Mouse (Mus musculus): ENCODE data around the gene Htt. TPM values are rescaled to one million over a fixed set of nuclear protein-coding genes. Genes with fewer than 3 reads are reported as not detected.
"Not testable (repeated sequence)": the region's sequence is repeated elsewhere in the genome, so short reads cannot be mapped to it uniquely, and the experiment has no call there.

The Htt gene
- polyA plus RNA-seq (2015; fragmentation: Nextera tagmentation; extraction: Ambion mirVana): 8.7 and 10.8 TPM in 2 replicates

- H3K4me3 ChIP-seq (replicated peaks): peak within 1 kb of the TSS; percentile 99
- 1% methylated on average over 35 of the region's 35 CpGs for WGBS
- peaks cover 6% of the 10 kb centered on the region for H3K4me1 ChIP-seq (replicated peaks)
- peak; percentile 99 for ATAC-seq
- no peaks in the 10 kb centered on the region for H3K36me3 ChIP-seq
- no peaks in the 10 kb centered on the region for H3K9me3 ChIP-seq
- peak within 1 kb of the TSS; percentile 81 for H3K27ac ChIP-seq
- H3K4me2 ChIP-seq (replicated peaks): peak within 1 kb of the TSS; percentile 83
- H3K27me3 ChIP-seq (replicated peaks): no peaks in the 10 kb centered on the region
- peak within 1 kb of the TSS; percentile 95 for H3K9ac ChIP-seq
These were observed at the start of gene Htt for GRCm38 (mm10) chr5:34761509-34761908. Gene Htt (plus strand): TSS chr5:34761740.

- not testable (repeated sequence) for H3K27ac ChIP-seq; H3K4me1 ChIP-seq (replicated peaks); H3K27me3 ChIP-seq (replicated peaks); H3K9ac ChIP-seq; H3K4me3 ChIP-seq (replicated peaks); H3K4me2 ChIP-seq (replicated peaks); ATAC-seq; H3K36me3 ChIP-seq; H3K9me3 ChIP-seq
- WGBS: 77% methylated on average over 3 of the region's 3 CpGs
These were observed 47.2 kb upstream of the Htt start for GRCm38 (mm10) chr5:34714371-34714770.

GRCm38 (mm10) chr5:34714816-34715215 is 46.7 kb upstream of the Htt start:
- H3K9ac ChIP-seq: no peak overlapping the region
- WGBS: 85% methylated on average over 5 of the region's 5 CpGs
- H3K27me3 ChIP-seq (replicated peaks): no peaks in the 10 kb centered on the region

GRCm38 (mm10) chr5:34729141-34729540 is 32.4 kb upstream of the Htt start:
- H3K4me2 ChIP-seq (replicated peaks): no peak overlapping the region
- H3K4me3 ChIP-seq (replicated peaks): no peak overlapping the region
- no peak for ATAC-seq
- no peaks in the 10 kb centered on the region for H3K27me3 ChIP-seq (replicated peaks)
- H3K36me3 ChIP-seq: no peaks in the 10 kb centered on the region
- no peak overlapping the region for H3K9ac ChIP-seq
- no peaks in the 10 kb centered on the region for H3K4me1 ChIP-seq (replicated peaks)
- no peak overlapping the region for H3K27ac ChIP-seq
- H3K9me3 ChIP-seq: no peaks in the 10 kb centered on the region

More at GRCm38 (mm10) chr5:34714816-34715215, 46.7 kb upstream of the Htt start:
- no peak overlapping the region for H3K4me2 ChIP-seq (replicated peaks)
- H3K4me1 ChIP-seq (replicated peaks): no peaks in the 10 kb centered on the region
- no peak overlapping the region for H3K27ac ChIP-seq
- H3K36me3 ChIP-seq: no peaks in the 10 kb centered on the region
- no peak for ATAC-seq
- H3K4me3 ChIP-seq (replicated peaks): no peak overlapping the region
- H3K9me3 ChIP-seq: no peaks in the 10 kb centered on the region

- Histone ChIP-seq H3K9ac (no peak overlapping the region), H3K36me3 (no peaks in the 10 kb centered on the region), H3K9me3 (no peaks in the 10 kb centered on the region), H3K4me3 (replicated peaks) (no peak overlapping the region), H3K27me3 (replicated peaks) (no peaks in the 10 kb centered on the region), H3K4me2 (replicated peaks) (no peak overlapping the region), H3K4me1 (replicated peaks) (no peaks in the 10 kb centered on the region), H3K27ac (no peak overlapping the region)
- no peak for ATAC-seq
- 58% methylated on average over 1 of the region's 1 CpGs for WGBS
These were observed 31.3 kb upstream of the Htt start for GRCm38 (mm10) chr5:34730255-34730654.

GRCm38 (mm10) chr5:34751477-34751876 is 10.1 kb upstream of the Htt start:
- H3K4me3 ChIP-seq (replicated peaks): no peak overlapping the region
- H3K27me3 ChIP-seq (replicated peaks): no peaks in the 10 kb centered on the region
- WGBS: 59% methylated on average over 3 of the region's 3 CpGs
- H3K4me1 ChIP-seq (replicated peaks): no peaks in the 10 kb centered on the region
- no peak for ATAC-seq
- H3K9ac ChIP-seq: no peak overlapping the region
- no peak overlapping the region for H3K27ac ChIP-seq
- no peaks in the 10 kb centered on the region for H3K9me3 ChIP-seq
- H3K4me2 ChIP-seq (replicated peaks): no peak overlapping the region
- H3K36me3 ChIP-seq: no peaks in the 10 kb centered on the region

GRCm38 (mm10) chr5:34758762-34759161 is 2.8 kb upstream of the Htt start:
- no peak overlapping the region for H3K4me2 ChIP-seq (replicated peaks)
- H3K9me3 ChIP-seq: no peaks in the 10 kb centered on the region
- no peak overlapping the region for H3K9ac ChIP-seq
- H3K27me3 ChIP-seq (replicated peaks): no peaks in the 10 kb centered on the region
- H3K4me3 ChIP-seq (replicated peaks): no peak overlapping the region
- no peak overlapping the region for H3K27ac ChIP-seq
- WGBS: 64% methylated on average over 1 of the region's 1 CpGs
- H3K4me1 ChIP-seq (replicated peaks): peaks cover 6% of the 10 kb centered on the region
- no peak for ATAC-seq
- H3K36me3 ChIP-seq: no peaks in the 10 kb centered on the region

GRCm38 (mm10) chr5:34760850-34761508 is 561 bp upstream of the Htt start:
- Histone ChIP-seq H3K9me3 (no peaks in the 10 kb centered on the region), H3K27me3 (replicated peaks) (no peaks in the 10 kb centered on the region), H3K4me3 (replicated peaks) (peak overlapping the region; percentile 99), H3K9ac (peak overlapping the region; percentile 52), H3K4me2 (replicated peaks) (peak overlapping the region; percentile 81), H3K4me1 (replicated peaks) (peaks cover 6% of the 10 kb centered on the region), H3K27ac (peak overlapping the region; percentile 41), H3K36me3 (no peaks in the 10 kb centered on the region)
- ATAC-seq: peak; percentile 63
- under 1% methylated on average over 19 of the region's 19 CpGs for WGBS

GRCm38 (mm10) chr5:34761934-34762611 is 533 bp downstream of the Htt start:
- Histone ChIP-seq H3K4me1 (replicated peaks) (peaks cover 6% of the 10 kb centered on the region), H3K4me2 (replicated peaks) (peak overlapping the region; percentile 83), H3K27ac (peak overlapping the region; percentile 81), H3K27me3 (replicated peaks) (no peaks in the 10 kb centered on the region), H3K4me3 (replicated peaks) (peak overlapping the region; percentile 99), H3K9ac (peak overlapping the region; percentile 95), H3K9me3 (no peaks in the 10 kb centered on the region), H3K36me3 (no peaks in the 10 kb centered on the region)
- ATAC-seq: peak; percentile 78
- under 1% methylated on average over 41 of the region's 54 CpGs for WGBS

GRCm38 (mm10) chr5:34771818-34772217 is 10.3 kb downstream of the Htt start:
- Histone ChIP-seq H3K27ac (no peak overlapping the region), H3K27me3 (replicated peaks) (no peaks in the 10 kb centered on the region), H3K4me2 (replicated peaks) (no peak overlapping the region), H3K4me3 (replicated peaks) (no peak overlapping the region), H3K9ac (no peak overlapping the region), H3K4me1 (replicated peaks) (no peaks in the 10 kb centered on the region), H3K36me3 (no peaks in the 10 kb centered on the region), H3K9me3 (no peaks in the 10 kb centered on the region)
- 93% methylated on average over 3 of the region's 3 CpGs for WGBS
- ATAC-seq: no peak

- Histone ChIP-seq H3K9ac (no peak overlapping the region), H3K4me1 (replicated peaks) (no peaks in the 10 kb centered on the region), H3K4me3 (replicated peaks) (no peak overlapping the region), H3K27me3 (replicated peaks) (no peaks in the 10 kb centered on the region), H3K36me3 (no peaks in the 10 kb centered on the region), H3K27ac (no peak overlapping the region), H3K9me3 (no peaks in the 10 kb centered on the region), H3K4me2 (replicated peaks) (no peak overlapping the region)
- ATAC-seq: no peak
- 87% methylated on average over 4 of the region's 4 CpGs for WGBS
These were observed 11.2 kb downstream of the Htt start for GRCm38 (mm10) chr5:34772696-34773245.

GRCm38 (mm10) chr5:34773392-34773791 is 11.9 kb downstream of the Htt start:
- Histone ChIP-seq H3K27ac (no peak overlapping the region), H3K36me3 (no peaks in the 10 kb centered on the region), H3K9me3 (no peaks in the 10 kb centered on the region), H3K4me1 (replicated peaks) (no peaks in the 10 kb centered on the region), H3K9ac (no peak overlapping the region), H3K4me3 (replicated peaks) (no peak overlapping the region), H3K4me2 (replicated peaks) (no peak overlapping the region), H3K27me3 (replicated peaks) (no peaks in the 10 kb centered on the region)
- no peak for ATAC-seq
- 87% methylated on average over 2 of the region's 2 CpGs for WGBS

Measured in intestine, embryonic 15.5 days (tissue).